Mouse (Mus musculus) testis, adult 2 months (tissue): ENCODE data around the gene Ces3b. TPM values are rescaled to one million over a fixed set of nuclear protein-coding genes. Genes with fewer than 3 reads are reported as not detected.
"Not testable (repeated sequence)": the region's sequence is repeated elsewhere in the genome, so short reads cannot be mapped to it uniquely, and the experiment has no call there.

Experiments used
- H3K27ac ChIP-seq: fragments of 200-500 bp; 2 replicates; pipeline ENCODE4 v1.5.1; 2012; ENCODE audit warnings: low read depth, low read length; ENCODE audit not compliant: control insufficient read depth, insufficient read depth
- H3K27me3 ChIP-seq: fragments of 200-500 bp; 2 replicates; pipeline ENCODE4 v1.6.1; 2012; ENCODE audit warnings: mild to moderate bottlenecking, low read length, moderate library complexity; ENCODE audit not compliant: control insufficient read depth, insufficient read depth
- H3K36me3 ChIP-seq: fragments of 200-500 bp; 2 replicates; pipeline ENCODE4 v1.6.1; 2012; ENCODE audit warnings: mild to moderate bottlenecking, low read length; ENCODE audit not compliant: control insufficient read depth, insufficient read depth
- H3K4me1 ChIP-seq: fragments of 200-500 bp; 2 replicates; pipeline ENCODE4 v1.6.1; 2012; ENCODE audit warnings: low read length; ENCODE audit not compliant: control insufficient read depth, insufficient read depth
- H3K4me3 ChIP-seq: fragments of 200-500 bp; 2 replicates; pipeline ENCODE4 v1.5.1; 2012; ENCODE audit warnings: low read depth, mild to moderate bottlenecking, low read length, moderate library complexity, mixed read lengths; ENCODE audit not compliant: control insufficient read depth
- CTCF ChIP-seq: fragments of 200-500 bp; IDR thresholded peaks from 2 replicates; pipeline ENCODE4 v1.5.1; 2012; ENCODE audit warnings: low read depth, mild to moderate bottlenecking, inconsistent platforms, low read length, moderate library complexity; ENCODE audit not compliant: control insufficient read depth, insufficient read depth, insufficient replicate concordance
- POLR2A ChIP-seq: fragments of 200-500 bp; IDR thresholded peaks from 2 replicates; pipeline ENCODE4 v1.6.1; 2012; ENCODE audit warnings: low read depth, mild to moderate bottlenecking, inconsistent platforms, low read length, moderate library complexity; ENCODE audit not compliant: control insufficient read depth
- polyA plus RNA-seq: library from polyadenylated mRNA; depleted of rRNA; stranded (reverse); fragments of >200 nt; gene quantifications from 2 replicates; pipeline ENCODE4 v1.2.3, GENCODE M21; 2012; rRNA removed

The Ces3b gene
- polyA plus RNA-seq = 0.14 and 0.17 TPM in 2 replicates

- no peaks in the 10 kb centered on the region for H3K27me3 ChIP-seq
- H3K4me1 ChIP-seq = no peaks in the 10 kb centered on the region
- TF ChIP-seq POLR2A (no peak), CTCF (no peak)
These were observed at the start of gene Ces3b for GRCm38 (mm10) chr8:105083449-105084050. Gene Ces3b (plus strand): TSS chr8:105083753.

GRCm38 (mm10) chr8:105043510-105043909 lies 40.0 kb upstream of the Ces3b start:
- no peak for TF ChIP-seq POLR2A
- no peak for TF ChIP-seq CTCF
- no peaks in the 10 kb centered on the region for H3K4me1 ChIP-seq
- H3K36me3 ChIP-seq = no peaks in the 10 kb centered on the region
- no peaks in the 10 kb centered on the region for H3K27me3 ChIP-seq
- H3K4me3 ChIP-seq = no peak overlapping the region
- no peak overlapping the region for H3K27ac ChIP-seq

More at GRCm38 (mm10) chr8:105083449-105084050, at the start of gene Ces3b:
- Histone ChIP-seq H3K36me3 (no peaks in the 10 kb centered on the region), H3K27ac (no peak within 1 kb of the TSS), H3K4me3 (no peak within 1 kb of the TSS)

- Histone ChIP-seq H3K27ac (no peak overlapping the region), H3K36me3 (no peaks in the 10 kb centered on the region)
- TF ChIP-seq CTCF (no peak), POLR2A (no peak)
These were observed 37.6 kb upstream of the Ces3b start for GRCm38 (mm10) chr8:105045824-105046401.

GRCm38 (mm10) chr8:105048371-105048854 lies 35.1 kb upstream of the Ces3b start, which contains the start of gene Ces3a:
Gene Ces3a (plus strand): TSS chr8:105048601.
- no peaks in the 10 kb centered on the region for H3K27me3 ChIP-seq
- H3K4me1 ChIP-seq = no peaks in the 10 kb centered on the region
- no peak within 1 kb of the TSS for H3K27ac ChIP-seq
- no peak within 1 kb of the TSS for H3K4me3 ChIP-seq
- TF ChIP-seq POLR2A (no peak), CTCF (no peak)
- no peaks in the 10 kb centered on the region for H3K36me3 ChIP-seq

More at GRCm38 (mm10) chr8:105045824-105046401, 37.6 kb upstream of the Ces3b start:
- H3K4me3 ChIP-seq = no peak overlapping the region
- H3K27me3 ChIP-seq = no peaks in the 10 kb centered on the region
- no peaks in the 10 kb centered on the region for H3K4me1 ChIP-seq

- TF ChIP-seq POLR2A (no peak), CTCF (no peak)
These were observed 27.3 kb upstream of the Ces3b start for GRCm38 (mm10) chr8:105056211-105056610.

GRCm38 (mm10) chr8:105060056-105060455 lies 23.5 kb upstream of the Ces3b start:
- TF ChIP-seq POLR2A (no peak), CTCF (no peak)
- H3K27ac ChIP-seq = no peak overlapping the region
- H3K27me3 ChIP-seq = no peaks in the 10 kb centered on the region
- H3K36me3 ChIP-seq = no peaks in the 10 kb centered on the region
- no peaks in the 10 kb centered on the region for H3K4me1 ChIP-seq
- no peak overlapping the region for H3K4me3 ChIP-seq

More at GRCm38 (mm10) chr8:105056211-105056610, 27.3 kb upstream of the Ces3b start:
- Histone ChIP-seq H3K4me3 (peak overlapping the region; percentile 50; the same call in 1 of the 2 replicates), H3K27me3 (no peaks in the 10 kb centered on the region), H3K4me1 (no peaks in the 10 kb centered on the region), H3K36me3 (no peaks in the 10 kb centered on the region), H3K27ac (no peak overlapping the region)

- no peak overlapping the region for H3K4me3 ChIP-seq
- no peaks in the 10 kb centered on the region for H3K4me1 ChIP-seq
- no peaks in the 10 kb centered on the region for H3K36me3 ChIP-seq
- H3K27ac ChIP-seq = no peak overlapping the region
- no peaks in the 10 kb centered on the region for H3K27me3 ChIP-seq
- no peak for TF ChIP-seq POLR2A
- TF ChIP-seq CTCF = peak; percentile 53; the same call in 1 of the 2 replicates
These were observed 16.8 kb upstream of the Ces3b start for GRCm38 (mm10) chr8:105066761-105067160.

GRCm38 (mm10) chr8:105067905-105068304 lies 15.6 kb upstream of the Ces3b start:
- not testable (repeated sequence) for H3K36me3 ChIP-seq, H3K4me3 ChIP-seq, H3K27me3 ChIP-seq, H3K4me1 ChIP-seq, H3K27ac ChIP-seq
